Mouse (Mus musculus) E14TG2a.4 (cell line): ENCODE results near the gene Zfp626.

Source experiments
- CTCF ChIP-seq: conservative IDR thresholded peaks from 2 replicates; pipeline ENCODE4 v1.5.1; 2014; ENCODE audit warnings: low read length
- NANOG ChIP-seq: IDR thresholded peaks from 2 replicates; pipeline ENCODE4 v1.6.1; 2014; ENCODE audit warnings: borderline replicate concordance, low read length, mixed read lengths

DNA sequence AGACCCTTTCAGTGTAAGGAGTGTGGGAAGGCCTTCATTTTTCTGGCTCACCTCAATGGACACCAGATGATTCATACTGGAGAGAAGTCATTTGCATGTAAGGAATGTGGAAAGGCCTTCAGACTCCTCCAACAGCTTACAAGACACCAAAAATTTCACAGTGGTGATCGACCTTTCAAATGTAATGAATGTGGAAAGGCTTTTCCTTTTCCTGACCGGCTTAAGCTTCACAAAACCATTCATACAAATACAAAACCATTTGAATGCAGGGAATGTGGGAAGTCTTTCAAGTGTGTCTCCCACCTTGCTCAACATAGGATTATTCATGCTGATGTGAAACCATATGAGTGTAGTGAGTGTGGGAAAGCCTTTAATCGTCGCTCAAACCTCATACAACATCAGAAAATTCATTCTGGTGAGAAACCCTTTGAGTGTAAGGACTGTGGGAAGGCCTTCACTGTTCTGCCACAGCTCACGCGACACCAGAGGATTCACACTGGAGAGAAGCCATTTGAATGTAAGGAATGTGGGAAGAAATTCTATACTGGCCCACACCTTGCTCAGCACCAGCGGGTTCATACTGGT lies 11.6 kb downstream of the Zfp626 start:
- TF ChIP-seq CTCF (no peak), NANOG (no peak)
